Mouse (Mus musculus) frontal cortex, adult 2 months (tissue): ENCODE results near the gene Ankrd1. TPM values are rescaled to one million over a fixed set of nuclear protein-coding genes. Genes with fewer than 3 reads are reported as not detected.

Experiments
- DNase-seq, 2 experiments: peaks; one replicate each; pipeline ENCODE4 v3.0.0; 2022; ENCODE audit warnings: low spot score in 1 of 2; ENCODE audit errors: extremely low spot score in 1 of 2
- polyA plus RNA-seq: library from polyadenylated mRNA; depleted of rRNA; stranded (reverse); fragments of >200 nt; gene quantifications from 2 replicates; pipeline ENCODE4 v1.2.3, GENCODE M21; 2012; rRNA removed

Gene Ankrd1
- 0.08 TPM in 1 of 2 replicates, not detected in the other for polyA plus RNA-seq

GRCm38 (mm10) chr19:36119783-36120471 lies at the start of gene Ankrd1:
TSS of gene Ankrd1 (minus strand) at chr19:36120099.
- no peak for DNase-seq

GRCm38 (mm10) chr19:36169101-36169500 lies 49.2 kb upstream of the Ankrd1 start:
- no peak for DNase-seq

- no peak for DNase-seq
Measured at GRCm38 (mm10) chr19:36168121-36168520, 48.2 kb upstream of the Ankrd1 start.

- DNase-seq = no peak
Measured at GRCm38 (mm10) chr19:36167291-36167896, 47.5 kb upstream of the Ankrd1 start.

- no peak for DNase-seq
Measured at GRCm38 (mm10) chr19:36166401-36167160, 46.7 kb upstream of the Ankrd1 start.

GRCm38 (mm10) chr19:36165351-36165750 lies 45.5 kb upstream of the Ankrd1 start:
- DNase-seq = no peak

- DNase-seq = peak in 1 of 2 experiments; percentile 11
Measured at GRCm38 (mm10) chr19:36150241-36151007, 30.5 kb upstream of the Ankrd1 start.

- DNase-seq = no peak
Measured at GRCm38 (mm10) chr19:36148578-36148977, 28.7 kb upstream of the Ankrd1 start.

GRCm38 (mm10) chr19:36143571-36143970 lies 23.7 kb upstream of the Ankrd1 start:
- no peak for DNase-seq

- no peak for DNase-seq
Measured at GRCm38 (mm10) chr19:36133731-36134130, 13.8 kb upstream of the Ankrd1 start.

- DNase-seq = no peak
Measured at GRCm38 (mm10) chr19:36133064-36133463, 13.2 kb upstream of the Ankrd1 start.

GRCm38 (mm10) chr19:36131990-36132389 lies 12.1 kb upstream of the Ankrd1 start:
- peak in 1 of 2 experiments; percentile 7 for DNase-seq

- DNase-seq = no peak
Measured at GRCm38 (mm10) chr19:36130181-36130580, 10.3 kb upstream of the Ankrd1 start.

- no peak for DNase-seq
Measured at GRCm38 (mm10) chr19:36129643-36130042, 9.7 kb upstream of the Ankrd1 start.

GRCm38 (mm10) chr19:36129213-36129612 lies 9.3 kb upstream of the Ankrd1 start:
- no peak for DNase-seq

- no peak for DNase-seq
Measured at GRCm38 (mm10) chr19:36128440-36128839, 8.5 kb upstream of the Ankrd1 start.

GRCm38 (mm10) chr19:36124203-36124602 lies 4.3 kb upstream of the Ankrd1 start:
- DNase-seq = no peak

GRCm38 (mm10) chr19:36119219-36119618 lies 680 bp downstream of the Ankrd1 start:
- DNase-seq = no peak

- no peak for DNase-seq
Measured at GRCm38 (mm10) chr19:36116185-36116584, 3.7 kb downstream of the Ankrd1 start.

- peak in 1 of 2 experiments; percentile 56 for DNase-seq
Measured at GRCm38 (mm10) chr19:36112007-36112406, 7.9 kb downstream of the Ankrd1 start.
